Mouse (Mus musculus): ENCODE results near the gene Vmn1r116. TPM values are rescaled to one million over a fixed set of nuclear protein-coding genes. Genes with fewer than 3 reads are reported as not detected.
"Not testable (repeated sequence)": the region's sequence is repeated elsewhere in the genome, so short reads cannot be mapped to it uniquely, and the experiment has no call there.

Vmn1r116 gene
- not detected in 2 replicates for polyA plus RNA-seq (2015; fragmentation: Nextera tagmentation; extraction: Ambion mirVana)

GRCm38 (mm10) chr7:20871956-20872355 is at the start of gene Vmn1r116:
Gene Vmn1r116, plus strand, starts transcription at chr7:20872256.
- ATAC-seq; H3K9me3 ChIP-seq (replicated peaks); H3K36me3 ChIP-seq (ENCODE audit: poor library complexity, severe bottlenecking); H3K27ac ChIP-seq; H3K9ac ChIP-seq; H3K4me3 ChIP-seq; H3K4me1 ChIP-seq; H3K27me3 ChIP-seq; H3K4me2 ChIP-seq: not testable (repeated sequence)
- 52% methylated on average over 3 of the region's 3 CpGs for WGBS

GRCm38 (mm10) chr7:20844885-20845284 is 27.2 kb upstream of the Vmn1r116 start, which contains the start of gene Vmn1r115:
Gene Vmn1r115, minus strand, starts transcription at chr7:20844985.
- H3K4me3 ChIP-seq; ATAC-seq; H3K27ac ChIP-seq; H3K27me3 ChIP-seq; H3K4me1 ChIP-seq; H3K9me3 ChIP-seq (replicated peaks); H3K9ac ChIP-seq; H3K36me3 ChIP-seq (ENCODE audit: poor library complexity, severe bottlenecking); H3K4me2 ChIP-seq: not testable (repeated sequence)
- WGBS: 100% methylated on average over 1 of the region's 3 CpGs

- no CpG with 5 or more reads among the region's 2 CpGs for WGBS
- H3K9ac ChIP-seq: not testable (repeated sequence)
Observed at GRCm38 (mm10) chr7:20884021-20884420, 12.0 kb downstream of the Vmn1r116 start, which contains the start of gene Vmn1r117. Gene Vmn1r117, minus strand, starts transcription at chr7:20884121.

DNA sequence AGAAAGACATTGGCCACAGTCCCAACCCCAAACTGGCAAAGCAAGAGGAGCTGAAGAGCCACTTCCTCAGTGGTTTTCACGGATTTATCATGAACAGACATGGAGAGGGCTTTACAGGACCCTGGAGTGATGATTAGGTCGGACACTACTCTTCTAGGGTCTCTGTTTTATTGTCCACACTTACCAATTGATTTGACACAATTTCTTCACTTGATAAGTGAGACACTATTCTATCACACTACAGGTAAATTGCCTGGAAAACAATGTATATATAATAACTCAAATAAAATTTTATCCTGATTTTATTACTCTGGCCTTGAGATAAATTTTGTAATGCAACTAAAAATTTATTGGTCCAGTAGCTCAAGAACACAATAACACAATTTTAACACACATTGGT is 40.2 kb downstream of the Vmn1r116 start, which contains the start of gene Vmn1r118:
Gene Vmn1r118, minus strand, starts transcription at position 101 of the 400 bp plus-strand sequence.
- not testable (repeated sequence) for H3K4me2 ChIP-seq; H3K4me3 ChIP-seq; H3K9me3 ChIP-seq (replicated peaks); H3K27me3 ChIP-seq; H3K4me1 ChIP-seq; H3K9ac ChIP-seq; H3K36me3 ChIP-seq (ENCODE audit: poor library complexity, severe bottlenecking); H3K27ac ChIP-seq; ATAC-seq
- WGBS: no CpG with 5 or more reads among the region's 2 CpGs

More at GRCm38 (mm10) chr7:20884021-20884420, 12.0 kb downstream of the Vmn1r116 start, which contains the start of gene Vmn1r117:
- H3K27ac ChIP-seq; H3K4me2 ChIP-seq; H3K27me3 ChIP-seq; ATAC-seq; H3K4me3 ChIP-seq; H3K9me3 ChIP-seq (replicated peaks); H3K4me1 ChIP-seq; H3K36me3 ChIP-seq (ENCODE audit: poor library complexity, severe bottlenecking): not testable (repeated sequence)

Other genes starting within 250 kb of the Vmn1r116 start
- gene Vmn1r107, start 203.3 kb upstream of the Vmn1r116 start, polyA plus RNA-seq (2015; fragmentation: Nextera tagmentation; extraction: Ambion mirVana): not detected in 2 replicates
- gene Vmn1r111, start 169.0 kb upstream of the Vmn1r116 start, polyA plus RNA-seq (2015; fragmentation: Nextera tagmentation; extraction: Ambion mirVana): not detected in 2 replicates
- gene Gm10668, start 141.6 kb upstream of the Vmn1r116 start, polyA plus RNA-seq (2015; fragmentation: Nextera tagmentation; extraction: Ambion mirVana): not detected in 2 replicates
- gene Vmn1r112, start 101.1 kb upstream of the Vmn1r116 start, polyA plus RNA-seq (2015; fragmentation: Nextera tagmentation; extraction: Ambion mirVana): not detected in 2 replicates
- gene Vmn1r113, start 85.0 kb upstream of the Vmn1r116 start, polyA plus RNA-seq (2015; fragmentation: Nextera tagmentation; extraction: Ambion mirVana): not detected in 2 replicates
- gene Vmn1r114, start 60.1 kb upstream of the Vmn1r116 start, polyA plus RNA-seq (2015; fragmentation: Nextera tagmentation; extraction: Ambion mirVana): not detected in 2 replicates
- gene Vmn1r115, start 27.3 kb upstream of the Vmn1r116 start, polyA plus RNA-seq (2015; fragmentation: Nextera tagmentation; extraction: Ambion mirVana): not detected in 2 replicates
- gene Vmn1r117, start 11.9 kb downstream of the Vmn1r116 start, polyA plus RNA-seq (2015; fragmentation: Nextera tagmentation; extraction: Ambion mirVana): not detected in 2 replicates
- gene Vmn1r118, start 40.1 kb downstream of the Vmn1r116 start, polyA plus RNA-seq (2015; fragmentation: Nextera tagmentation; extraction: Ambion mirVana): not detected in 2 replicates
- not detected in 2 replicates for gene Vmn1r119, start 140.2 kb downstream of the Vmn1r116 start, polyA plus RNA-seq (2015; fragmentation: Nextera tagmentation; extraction: Ambion mirVana)
- not detected in 2 replicates for gene Vmn1r120, start 181.5 kb downstream of the Vmn1r116 start, polyA plus RNA-seq (2015; fragmentation: Nextera tagmentation; extraction: Ambion mirVana)
- gene Vmn1r121, start 226.3 kb downstream of the Vmn1r116 start, polyA plus RNA-seq (2015; fragmentation: Nextera tagmentation; extraction: Ambion mirVana): not detected in 2 replicates